Mouse (Mus musculus) small intestine, adult 2 months (tissue): ENCODE data around the gene Fam131c.

ENCODE experiments used
- CTCF ChIP-seq: fragments of 200-500 bp; IDR thresholded peaks from 2 replicates; pipeline ENCODE4 v1.5.1; 2012; ENCODE audit warnings: low read depth, mild to moderate bottlenecking, control low read depth, inconsistent platforms, low read length, moderate library complexity, mixed read lengths; ENCODE audit not compliant: insufficient replicate concordance, insufficient read length; ENCODE audit errors: extremely low read depth
- POLR2A ChIP-seq: fragments of 200-500 bp; IDR thresholded peaks from 2 replicates; pipeline ENCODE4 v1.6.1; 2012; ENCODE audit warnings: low read depth, mild to moderate bottlenecking, control low read depth, inconsistent platforms, low read length, moderate library complexity

DNA sequence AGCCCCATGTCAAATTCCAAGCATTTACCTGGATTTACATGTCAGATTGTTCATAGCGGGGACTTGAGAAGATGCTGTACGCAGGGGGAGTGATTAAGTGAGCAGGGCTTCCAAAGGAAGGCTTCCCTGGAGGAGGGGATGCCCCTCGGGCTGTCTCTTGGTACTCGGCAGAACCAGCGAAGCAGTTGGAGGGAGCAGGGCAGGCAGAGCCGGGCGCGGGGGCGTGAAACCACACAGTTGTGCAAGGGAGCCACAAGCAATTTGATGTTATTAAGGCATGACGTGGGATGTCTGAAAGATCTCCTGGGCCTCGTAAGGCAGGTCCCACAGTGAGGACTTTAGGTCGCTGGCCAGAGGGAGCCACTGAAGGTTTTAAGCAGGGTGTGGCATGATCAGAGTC is 38.1 kb upstream of the Fam131c start:
- TF ChIP-seq CTCF (no peak), POLR2A (no peak)
